ENCODE assay signal across 8 mouse cellular contexts in genomic region chr7:16465160-16465559, GRCm38 (mm10). TPM values are rescaled to one million over a fixed set of nuclear protein-coding genes. Genes with fewer than 3 reads are reported as not detected.
DNase-seq lines count a peak whose midpoint lies in the region; ATAC-seq and TF ChIP-seq lines count a peak whose summit lies in the region.

No protein-coding gene starts in this region.

- WGBS in liver, postnatal 0 days (ENCODE audit: insufficient replicate concordance), result 8% methylated on average over 8 of the region's 8 CpGs

- TF ChIP-seq EP300 in liver, postnatal 0 days (IDR thresholded peaks at IDR 0.05; ENCODE audit: low read depth), result no peak

- TF ChIP-seq POLR2A in cortical plate, adult 2 months (IDR thresholded peaks at IDR 0.05; ENCODE audit: extremely low read depth, insufficient read depth, low read length), result no peak

- no peak overlapping the region for H3K9ac ChIP-seq in liver, postnatal 0 days (replicated peaks)

- H3K9me3 ChIP-seq in liver, postnatal 0 days (ENCODE audit: low read length), result no peaks in the 10 kb centered on the region

- no peak overlapping the region for H3K4me2 ChIP-seq in liver, postnatal 0 days (ENCODE audit: low read depth, low read length)

- H3K27me3 ChIP-seq in liver, postnatal 0 days (ENCODE audit: insufficient read depth, low read length), result peaks cover 15% of the 10 kb centered on the region; the same call in 1 of the 2 replicates

- ATAC-seq in liver, postnatal 0 days, result peak; percentile 56; the same call in 1 of the 2 replicates

- TF ChIP-seq CTCF in cortical plate, adult 2 months (IDR thresholded peaks at IDR 0.05; ENCODE audit: extremely low read depth, insufficient read depth, low read length), result peak; percentile 89
- TF ChIP-seq CTCF in liver, postnatal 0 days (IDR thresholded peaks at IDR 0.05; ENCODE audit: low read depth), result peak; percentile 95

- H3K27ac ChIP-seq in cortical plate, adult 2 months (ENCODE audit: insufficient read depth, low read length), result no peak overlapping the region
- H3K27ac ChIP-seq in liver, postnatal 0 days (ENCODE audit: low read depth), result no peak overlapping the region

- no peaks in the 10 kb centered on the region for H3K36me3 ChIP-seq in liver, postnatal 0 days (replicated peaks; ENCODE audit: insufficient read depth, low read length)

- DNase-seq in B cell, adult 2 months, result peak; percentile 82
- DNase-seq in ZHBTc4 (ENCODE audit: low read depth, low spot score), result peak; percentile 79
- DNase-seq in heart, adult 8-10 months (ENCODE audit: low spot score), result peak; percentile 49
- peak; percentile 74 for DNase-seq in kidney, postnatal 14 days
- peak; percentile 84 for DNase-seq in liver, postnatal 0 days
- DNase-seq in ovary, postnatal 14 days (ENCODE audit: low spot score), result peak; percentile 77
- DNase-seq in thymus, postnatal 14 days, result peak; percentile 73

- H3K4me1 ChIP-seq in cortical plate, adult 2 months (ENCODE audit: control insufficient read depth, insufficient read depth, low read length), result no peaks in the 10 kb centered on the region
- no peaks in the 10 kb centered on the region for H3K4me1 ChIP-seq in liver, postnatal 0 days (ENCODE audit: insufficient read depth)

- H3K4me3 ChIP-seq in cortical plate, adult 2 months (ENCODE audit: insufficient read depth, low read length), result no peak overlapping the region
- no peak overlapping the region for H3K4me3 ChIP-seq in liver, postnatal 0 days (ENCODE audit: low read depth, low read length)

RNA-seq across cellular contexts. Expression of gene Npas1, which starts 12.4 kb away (rescaled TPM):
- polyA plus RNA-seq in cortical plate, adult 2 months (2012; rRNA removed), result 10.7 and 13.0 TPM in 2 replicates
- not detected for total RNA-seq in heart, adult 8-10 months (2022)
- polyA plus RNA-seq in liver, postnatal 0 days (2015; fragmentation: Nextera tagmentation; extraction: Ambion mirVana), result 0.07 and 0.11 TPM in 2 replicates

RNA-seq across cellular contexts. Expression of gene Tmem160, which starts 12.6 kb away (rescaled TPM):
- polyA plus RNA-seq in cortical plate, adult 2 months (2012; rRNA removed), result 105 and 115 TPM in 2 replicates
- 10 to 100 TPM; 79.6 to 97.6 (median 89.8) TPM for total RNA-seq in heart, adult 8-10 months (2022)
- 38.7 and 43.0 TPM in 2 replicates for polyA plus RNA-seq in liver, postnatal 0 days (2015; fragmentation: Nextera tagmentation; extraction: Ambion mirVana)

Comparison
In these comparisons a context has a peak if more than half of its experiments do, and no peak if none do; other contexts are left out.
1. RNA of gene Npas1, which starts 12.4 kb away (polyA plus RNA-seq): 10.7 to 13.0 TPM in cortical plate, adult 2 months; 0.07 to 0.11 TPM in liver, postnatal 0 days; every median in the first group is over 10 times any median in the second.
2. Peak in every context shown above with its lines, with median percentiles within 50 percentile points of each other: DNase-seq.